ENCODE assay signal across 8 mouse cellular contexts in genomic region chr13:81314306-81315120, GRCm38 (mm10).
DNase-seq lines count a peak whose midpoint lies in the region; ATAC-seq and TF ChIP-seq lines count a peak whose summit lies in the region.

No protein-coding gene starts in this region.

- H3K4me2 ChIP-seq in stomach, embryonic 15.5 days: no peak overlapping the region

- no peaks in the 10 kb centered on the region for H3K4me1 ChIP-seq in stomach, embryonic 15.5 days

- no peak for DNase-seq in gastrocnemius, adult 2 months
- no peak for DNase-seq in gastrocnemius, adult 18-20 months (ENCODE audit: low spot score)
- DNase-seq in right cerebral cortex, postnatal 10 days (ENCODE audit: low spot score in 2 of 2): peak; percentile 32 to 42
- DNase-seq in right cerebral cortex, postnatal 4 days: no peak
- DNase-seq in kidney, postnatal 10 days: peak; percentile 35
- DNase-seq in cerebellum, adult 9-11 months: no peak
- DNase-seq in urinary bladder, postnatal 25 days (ENCODE audit: low spot score): no peak

- H3K27me3 ChIP-seq in stomach, embryonic 15.5 days (replicated peaks): no peaks in the 10 kb centered on the region

- intact Hi-C loops in gastrocnemius, adult 2 months (cut with DNase I): loop anchor here (5.0 kb wide), 1 partner anchor 432 kb away; the partner anchor contains the start of gene Arrdc3

- H3K9ac ChIP-seq in stomach, embryonic 15.5 days: no peak overlapping the region

- peak; percentile 60; the same call in 1 of the 2 replicates for ATAC-seq in stomach, embryonic 15.5 days (ENCODE audit: insufficient read depth, low FRiP score, low read depth)

- WGBS in stomach, embryonic 15.5 days: 42% methylated on average over 7 of the region's 7 CpGs

- H3K4me3 ChIP-seq in gastrocnemius, adult 2 months: no peak overlapping the region
- no peak overlapping the region for H3K4me3 ChIP-seq in stomach, embryonic 15.5 days (replicated peaks)

- TF ChIP-seq CTCF in gastrocnemius, adult 2 months (IDR thresholded peaks at IDR 0.05): peak; percentile 62

- 0 out of 2 replicates have a peak overlapping the region, but pooled peaks have one; percentile 13 for H3K27ac ChIP-seq in gastrocnemius, adult 2 months
- H3K27ac ChIP-seq in stomach, embryonic 15.5 days: peak overlapping the region; percentile 46

- no peaks in the 10 kb centered on the region for H3K36me3 ChIP-seq in stomach, embryonic 15.5 days

- H3K9me3 ChIP-seq in stomach, embryonic 15.5 days: no peaks in the 10 kb centered on the region

Comparison
In these comparisons a context has a peak if more than half of its experiments do, and no peak if none do; other contexts are left out.
1. DNase-seq: peak in right cerebral cortex, postnatal 10 days (2 of 2) and kidney, postnatal 10 days (single experiment); none in gastrocnemius, adult 2 months (single experiment), gastrocnemius, adult 18-20 months (single experiment), right cerebral cortex, postnatal 4 days (single experiment), cerebellum, adult 9-11 months (single experiment) and urinary bladder, postnatal 25 days (single experiment).